Mouse (Mus musculus) lung, postnatal 0 days (tissue): ENCODE results near the gene Sult1e1.

Experiments
- CTCF ChIP-seq: IDR thresholded peaks from 2 replicates; pipeline ENCODE4 v1.5.1; 2016; ENCODE audit warnings: antibody characterized with exemption, mild to moderate bottlenecking
- EP300 ChIP-seq: IDR thresholded peaks from 2 replicates; pipeline ENCODE4 v1.6.1; 2016; ENCODE audit warnings: antibody characterized with exemption, mild to moderate bottlenecking, control low read depth

GRCm38 (mm10) chr5:87562526-87562925 lies 28.9 kb downstream of the Sult1e1 start:
- no peak for TF ChIP-seq CTCF
- no peak for TF ChIP-seq EP300
